Mouse (Mus musculus) lung, postnatal 0 days (tissue): Measurements from ENCODE around the gene Shq1.

Experiments used
- CTCF ChIP-seq: IDR thresholded peaks from 2 replicates; pipeline ENCODE4 v1.5.1; 2016; ENCODE audit warnings: antibody characterized with exemption, mild to moderate bottlenecking
- EP300 ChIP-seq: IDR thresholded peaks from 2 replicates; pipeline ENCODE4 v1.6.1; 2016; ENCODE audit warnings: antibody characterized with exemption, mild to moderate bottlenecking, control low read depth

GRCm38 (mm10) chr6:100709483-100709882, 38.5 kb upstream of the Shq1 start:
- TF ChIP-seq EP300: peak; percentile 69
- TF ChIP-seq CTCF: no peak
